Mouse (Mus musculus): ENCODE measurements around the gene Reps1. TPM values are rescaled to one million over a fixed set of nuclear protein-coding genes. Genes with fewer than 3 reads are reported as not detected.

Reps1 gene
- polyA plus RNA-seq, 1 experiment from 2014 or later = 10.0 TPM

DNA sequence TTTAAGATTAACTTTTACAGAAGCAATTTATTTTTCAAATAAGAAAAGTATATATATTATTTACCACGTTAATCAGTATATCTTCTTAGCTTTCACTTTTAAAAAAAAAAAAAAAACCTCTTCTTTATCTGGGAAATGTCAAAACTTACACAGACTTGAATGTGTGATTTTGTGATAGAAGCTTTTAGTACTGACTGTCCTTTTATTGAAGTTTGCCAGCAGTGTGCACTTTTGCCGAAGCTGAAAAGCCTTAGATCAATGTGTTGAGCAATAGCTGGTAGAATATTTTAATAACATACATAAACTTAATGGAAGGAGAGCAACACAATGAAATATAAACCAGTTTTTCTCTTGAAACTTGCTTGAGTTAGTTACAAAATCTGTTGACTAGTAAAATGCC lies 5.1 kb downstream of the Reps1 start:
- no peaks in the 10 kb centered on the region for H3K9me3 ChIP-seq (ENCODE audit: low read length)
- no peak for ATAC-seq (ENCODE audit: low FRiP score, low TSS enrichment)
- H3K27me3 ChIP-seq (ENCODE audit: insufficient read depth, low read length) = no peaks in the 10 kb centered on the region
- H3K9ac ChIP-seq (replicated peaks; ENCODE audit: low read length) = no peak overlapping the region
- peaks cover 27% of the 10 kb centered on the region for H3K4me1 ChIP-seq (ENCODE audit: insufficient read depth, low read length)
- no peak overlapping the region for H3K27ac ChIP-seq (ENCODE audit: low read length)
- no peak overlapping the region for H3K4me2 ChIP-seq (replicated peaks; ENCODE audit: low read depth, low read length)
- 0 out of 2 replicates have a peak, but pooled peaks cover 2% of the 10 kb centered on the region for H3K36me3 ChIP-seq (ENCODE audit: insufficient read depth, low read length)
- 80% methylated on average over 2 of the region's 2 CpGs for WGBS
- no peak overlapping the region for H3K4me3 ChIP-seq (ENCODE audit: low read length)

DNA sequence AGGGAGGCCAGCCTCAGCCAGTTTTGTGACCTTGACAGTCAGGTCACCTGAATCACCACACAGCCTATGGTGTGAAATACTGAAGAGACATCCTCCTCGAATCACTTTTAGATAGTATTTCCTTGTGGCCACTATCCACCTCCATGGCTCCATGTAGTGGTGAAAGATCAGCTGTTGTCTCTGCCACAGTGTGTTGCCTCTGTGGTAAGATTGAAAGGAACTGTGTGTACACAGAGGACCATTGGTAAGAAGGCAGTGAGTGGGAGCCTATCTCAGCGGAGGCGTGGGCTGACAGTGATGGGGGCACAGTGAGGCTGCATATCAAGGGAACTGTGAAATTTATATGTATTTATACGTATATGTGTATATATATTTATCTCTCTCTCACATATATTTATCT lies 5.9 kb downstream of the Reps1 start:
- Histone ChIP-seq H3K9me3 (ENCODE audit: low read length) (no peaks in the 10 kb centered on the region), H3K4me3 (ENCODE audit: low read length) (no peak overlapping the region), H3K36me3 (ENCODE audit: insufficient read depth, low read length) (0 out of 2 replicates have a peak, but pooled peaks cover 5% of the 10 kb centered on the region), H3K9ac (replicated peaks; ENCODE audit: low read length) (no peak overlapping the region), H3K27me3 (ENCODE audit: insufficient read depth, low read length) (no peaks in the 10 kb centered on the region), H3K4me1 (ENCODE audit: insufficient read depth, low read length) (peaks cover 33% of the 10 kb centered on the region), H3K4me2 (replicated peaks; ENCODE audit: low read depth, low read length) (no peak overlapping the region), H3K27ac (ENCODE audit: low read length) (no peak overlapping the region)
- WGBS = 83% methylated on average over 4 of the region's 4 CpGs
- ATAC-seq (ENCODE audit: low FRiP score, low TSS enrichment) = no peak

- H3K4me1 ChIP-seq (ENCODE audit: insufficient read depth, low read length) = peaks cover 31% of the 10 kb centered on the region
- H3K36me3 ChIP-seq (ENCODE audit: insufficient read depth, low read length) = 0 out of 2 replicates have a peak, but pooled peaks cover 5% of the 10 kb centered on the region
- H3K27me3 ChIP-seq (ENCODE audit: insufficient read depth, low read length) = no peaks in the 10 kb centered on the region
- H3K27ac ChIP-seq (ENCODE audit: low read length) = no peak overlapping the region
- H3K4me3 ChIP-seq (ENCODE audit: low read length) = no peak overlapping the region
- 88% methylated on average over 7 of the region's 7 CpGs for WGBS
- no peak overlapping the region for H3K9ac ChIP-seq (replicated peaks; ENCODE audit: low read length)
- no peaks in the 10 kb centered on the region for H3K9me3 ChIP-seq (ENCODE audit: low read length)
- no peak for ATAC-seq (ENCODE audit: low FRiP score, low TSS enrichment)
- H3K4me2 ChIP-seq (replicated peaks; ENCODE audit: low read depth, low read length) = no peak overlapping the region
These were observed 9.1 kb downstream of the Reps1 start for GRCm38 (mm10) chr10:18064606-18065228.

DNA sequence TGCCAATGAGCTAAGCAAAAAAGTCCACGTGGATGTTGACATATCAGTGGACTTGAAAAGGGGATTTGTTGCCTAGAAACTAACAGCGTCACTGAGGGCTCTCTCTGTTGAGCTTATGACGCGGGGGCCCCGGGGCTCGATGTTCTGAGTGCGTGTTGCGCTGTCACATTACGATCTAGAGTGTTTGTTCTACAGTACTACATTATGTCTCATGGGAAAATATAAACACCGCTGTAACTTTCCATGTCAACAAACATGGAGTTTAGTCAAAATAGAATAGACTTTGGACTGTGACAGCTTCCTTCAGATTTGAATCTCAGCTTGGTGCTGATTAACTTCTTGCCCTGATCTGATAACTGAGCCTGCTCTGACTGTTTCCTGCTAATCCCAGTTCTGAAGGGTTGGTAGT lies 10.4 kb downstream of the Reps1 start:
- Histone ChIP-seq H3K4me1 (ENCODE audit: insufficient read depth, low read length) (peaks cover 40% of the 10 kb centered on the region), H3K9ac (replicated peaks; ENCODE audit: low read length) (no peak overlapping the region), H3K4me3 (ENCODE audit: low read length) (no peak overlapping the region), H3K36me3 (ENCODE audit: insufficient read depth, low read length) (0 out of 2 replicates have a peak, but pooled peaks cover 5% of the 10 kb centered on the region), H3K4me2 (replicated peaks; ENCODE audit: low read depth, low read length) (no peak overlapping the region), H3K9me3 (ENCODE audit: low read length) (no peaks in the 10 kb centered on the region), H3K27ac (ENCODE audit: low read length) (no peak overlapping the region), H3K27me3 (ENCODE audit: insufficient read depth, low read length) (no peaks in the 10 kb centered on the region)
- ATAC-seq (ENCODE audit: low FRiP score, low TSS enrichment) = 0 out of 2 replicates have a peak, but pooled peaks have one; percentile 40
- WGBS = 80% methylated on average over 10 of the region's 10 CpGs

- Histone ChIP-seq H3K9ac (replicated peaks; ENCODE audit: low read length) (0 out of 2 replicates have a peak overlapping the region, but pooled peaks have one; percentile 17), H3K27ac (ENCODE audit: low read length) (peak overlapping the region; percentile 50; the same call in 1 of the 2 replicates), H3K4me1 (ENCODE audit: insufficient read depth, low read length) (peaks cover 47% of the 10 kb centered on the region), H3K4me2 (replicated peaks; ENCODE audit: low read depth, low read length) (no peak overlapping the region), H3K9me3 (ENCODE audit: low read length) (no peaks in the 10 kb centered on the region), H3K4me3 (ENCODE audit: low read length) (no peak overlapping the region), H3K36me3 (ENCODE audit: insufficient read depth, low read length) (0 out of 2 replicates have a peak, but pooled peaks cover 5% of the 10 kb centered on the region), H3K27me3 (ENCODE audit: insufficient read depth, low read length) (no peaks in the 10 kb centered on the region)
- peak; percentile 53 for ATAC-seq (ENCODE audit: low FRiP score, low TSS enrichment)
- 39% methylated on average over 10 of the region's 10 CpGs for WGBS
These were observed 12.2 kb downstream of the Reps1 start for GRCm38 (mm10) chr10:18067761-18068446.

- ATAC-seq (ENCODE audit: low FRiP score, low TSS enrichment) = no peak
- no peak overlapping the region for H3K9ac ChIP-seq (replicated peaks; ENCODE audit: low read length)
- WGBS = 81% methylated on average over 2 of the region's 2 CpGs
- H3K27ac ChIP-seq (ENCODE audit: low read length) = no peak overlapping the region
- no peaks in the 10 kb centered on the region for H3K27me3 ChIP-seq (ENCODE audit: insufficient read depth, low read length)
- H3K9me3 ChIP-seq (ENCODE audit: low read length) = no peaks in the 10 kb centered on the region
- H3K4me1 ChIP-seq (ENCODE audit: insufficient read depth, low read length) = peaks cover 56% of the 10 kb centered on the region
- H3K4me2 ChIP-seq (replicated peaks; ENCODE audit: low read depth, low read length) = no peak overlapping the region
- H3K4me3 ChIP-seq (ENCODE audit: low read length) = no peak overlapping the region
- 0 out of 2 replicates have a peak, but pooled peaks cover 5% of the 10 kb centered on the region for H3K36me3 ChIP-seq (ENCODE audit: insufficient read depth, low read length)
These were observed 13.2 kb downstream of the Reps1 start for GRCm38 (mm10) chr10:18068880-18069279.

- H3K9me3 ChIP-seq (ENCODE audit: low read length) = no peaks in the 10 kb centered on the region
- H3K4me2 ChIP-seq (replicated peaks; ENCODE audit: low read depth, low read length) = no peak overlapping the region
- 77% methylated on average over 2 of the region's 2 CpGs for WGBS
- no peak for ATAC-seq (ENCODE audit: low FRiP score, low TSS enrichment)
- H3K27ac ChIP-seq (ENCODE audit: low read length) = no peak overlapping the region; the same call in 1 of the 2 replicates
- H3K4me1 ChIP-seq (ENCODE audit: insufficient read depth, low read length) = peaks cover 59% of the 10 kb centered on the region
- H3K4me3 ChIP-seq (ENCODE audit: low read length) = no peak overlapping the region
- 0 out of 2 replicates have a peak, but pooled peaks cover 5% of the 10 kb centered on the region for H3K36me3 ChIP-seq (ENCODE audit: insufficient read depth, low read length)
- no peaks in the 10 kb centered on the region for H3K27me3 ChIP-seq (ENCODE audit: insufficient read depth, low read length)
- H3K9ac ChIP-seq (replicated peaks; ENCODE audit: low read length) = no peak overlapping the region
These were observed 13.9 kb downstream of the Reps1 start for GRCm38 (mm10) chr10:18069576-18069975.

- H3K4me1 ChIP-seq (ENCODE audit: insufficient read depth, low read length) = peaks cover 61% of the 10 kb centered on the region
- no peak for ATAC-seq (ENCODE audit: low FRiP score, low TSS enrichment)
- no peaks in the 10 kb centered on the region for H3K9me3 ChIP-seq (ENCODE audit: low read length)
These were observed 14.5 kb downstream of the Reps1 start for GRCm38 (mm10) chr10:18070144-18070543.

GRCm38 (mm10) chr10:18070616-18071015 lies 15.0 kb downstream of the Reps1 start:
- no peak overlapping the region for H3K4me3 ChIP-seq (ENCODE audit: low read length)
- no peak for ATAC-seq (ENCODE audit: low FRiP score, low TSS enrichment)
- no peak overlapping the region for H3K9ac ChIP-seq (replicated peaks; ENCODE audit: low read length)
- peaks cover 61% of the 10 kb centered on the region for H3K4me1 ChIP-seq (ENCODE audit: insufficient read depth, low read length)
- 0 out of 2 replicates have a peak, but pooled peaks cover 4% of the 10 kb centered on the region for H3K36me3 ChIP-seq (ENCODE audit: insufficient read depth, low read length)
- H3K27me3 ChIP-seq (ENCODE audit: insufficient read depth, low read length) = no peaks in the 10 kb centered on the region
- H3K4me2 ChIP-seq (replicated peaks; ENCODE audit: low read depth, low read length) = no peak overlapping the region
- no peaks in the 10 kb centered on the region for H3K9me3 ChIP-seq (ENCODE audit: low read length)
- peak overlapping the region; percentile 29; the same call in 1 of the 2 replicates for H3K27ac ChIP-seq (ENCODE audit: low read length)
- 60% methylated on average over 2 of the region's 2 CpGs for WGBS

More at GRCm38 (mm10) chr10:18070144-18070543, 14.5 kb downstream of the Reps1 start:
- Histone ChIP-seq H3K4me3 (ENCODE audit: low read length) (no peak overlapping the region), H3K36me3 (ENCODE audit: insufficient read depth, low read length) (0 out of 2 replicates have a peak, but pooled peaks cover 5% of the 10 kb centered on the region), H3K27me3 (ENCODE audit: insufficient read depth, low read length) (no peaks in the 10 kb centered on the region), H3K4me2 (replicated peaks; ENCODE audit: low read depth, low read length) (no peak overlapping the region), H3K9ac (replicated peaks; ENCODE audit: low read length) (peak overlapping the region; percentile 31; the same call in 1 of the 2 replicates), H3K27ac (ENCODE audit: low read length) (peak overlapping the region; percentile 14; the same call in 1 of the 2 replicates)
- 55% methylated on average over 3 of the region's 3 CpGs for WGBS
